Mouse (Mus musculus) bone marrow, adult 2 months (tissue): ENCODE results near the gene Bbs1.

Experiments used
- CTCF ChIP-seq: fragments of 200-500 bp; IDR thresholded peaks from 2 replicates; pipeline ENCODE4 v1.5.1; 2011; ENCODE audit warnings: low read length, control low read depth; ENCODE audit not compliant: control insufficient read depth, insufficient read depth
- POLR2A ChIP-seq: fragments of 200-500 bp; IDR thresholded peaks from 2 replicates; pipeline ENCODE4 v1.6.1; 2011; ENCODE audit warnings: low read depth, mild to moderate bottlenecking, control low read depth, low read length, borderline replicate concordance; ENCODE audit not compliant: control insufficient read depth

DNA sequence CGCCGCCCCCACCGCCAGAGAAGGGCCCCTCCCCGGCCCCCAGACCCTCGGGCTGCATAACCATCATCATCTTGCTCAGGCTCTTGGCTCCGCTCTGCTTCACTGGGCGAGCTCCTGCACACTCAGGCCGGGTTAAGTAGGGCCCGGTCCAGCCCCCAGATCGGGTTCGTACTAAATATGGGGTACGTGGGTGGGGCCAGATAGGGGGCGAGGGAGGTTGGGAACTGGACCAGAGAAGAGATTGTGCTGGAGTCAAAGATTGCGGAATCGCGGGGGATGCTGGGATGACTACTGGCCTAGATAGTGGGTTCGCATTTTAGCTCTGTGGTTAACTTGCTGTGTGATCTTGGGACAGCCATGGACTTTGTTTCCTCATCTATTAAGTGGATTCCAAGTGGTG is 28.6 kb downstream of the Bbs1 start, which contains the start of gene Actn3:
- TF ChIP-seq CTCF (no peak), POLR2A (no peak)
